Mouse (Mus musculus) thymus, adult 2 months (tissue): ENCODE results near the gene Ppm1b.

Experiments
- CTCF ChIP-seq: fragments of 200-500 bp; IDR thresholded peaks from 2 replicates; pipeline ENCODE4 v1.5.1; 2012; ENCODE audit warnings: mild to moderate bottlenecking, control low read depth, low read length, moderate library complexity, borderline replicate concordance; ENCODE audit not compliant: control insufficient read depth, poor library complexity, insufficient read depth; ENCODE audit errors: extremely low read depth
- POLR2A ChIP-seq: fragments of 200-500 bp; IDR thresholded peaks from 2 replicates; pipeline ENCODE4 v1.6.1; 2012; ENCODE audit warnings: mild to moderate bottlenecking, low read length, control low read depth, moderate library complexity; ENCODE audit not compliant: control insufficient read depth, poor library complexity, insufficient read depth; ENCODE audit errors: extremely low read depth

DNA sequence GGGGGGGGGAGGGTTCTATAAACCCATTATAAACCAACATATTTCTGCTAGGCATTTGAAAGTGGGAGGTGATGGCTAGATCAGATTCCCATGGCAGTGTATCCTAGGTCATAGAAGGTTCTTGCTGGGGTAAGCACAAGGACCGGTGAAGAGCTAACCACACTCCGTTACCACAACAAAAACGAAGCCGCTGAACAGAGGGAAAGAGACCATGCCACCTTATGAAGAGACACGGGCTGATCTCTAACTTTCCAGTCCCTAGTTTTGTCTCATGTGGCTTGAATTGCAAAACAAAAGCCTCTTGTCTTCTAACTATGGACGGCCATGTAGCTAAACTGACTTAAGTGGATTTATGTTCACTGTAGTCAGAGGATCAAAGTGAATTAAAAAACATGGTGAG lies 12.2 kb upstream of the Ppm1b start:
- no peak for TF ChIP-seq CTCF
- no peak for TF ChIP-seq POLR2A
